Mouse (Mus musculus) frontal cortex, postnatal 14 days (tissue): ENCODE results near the gene Ccdc106.

Experiments used
- DNase-seq, 2 experiments: peaks; one replicate each; pipeline ENCODE4 v3.0.0; 2022; ENCODE audit warnings: low spot score in 2 of 2

Gene Ccdc106

GRCm38 (mm10) chr7:5080815-5081214 is 60.5 kb downstream of the Ccdc106 start:
- DNase-seq, result no peak

GRCm38 (mm10) chr7:5081241-5081640 is 60.9 kb downstream of the Ccdc106 start:
- no peak for DNase-seq

GRCm38 (mm10) chr7:5081939-5082338 is 61.6 kb downstream of the Ccdc106 start:
- no peak for DNase-seq

- no peak for DNase-seq
Measured at GRCm38 (mm10) chr7:5083325-5084105, 63.2 kb downstream of the Ccdc106 start.

GRCm38 (mm10) chr7:5085512-5085911 is 65.2 kb downstream of the Ccdc106 start:
- no peak for DNase-seq

- no peak for DNase-seq
Measured at GRCm38 (mm10) chr7:5086921-5087440, 66.6 kb downstream of the Ccdc106 start.

GRCm38 (mm10) chr7:5087886-5088285 is 67.5 kb downstream of the Ccdc106 start:
- DNase-seq, result no peak

GRCm38 (mm10) chr7:5089853-5090252 is 69.5 kb downstream of the Ccdc106 start:
- DNase-seq, result no peak

- no peak for DNase-seq
Measured at GRCm38 (mm10) chr7:5091008-5091728, 70.8 kb downstream of the Ccdc106 start.

- no peak for DNase-seq
Measured at GRCm38 (mm10) chr7:5092381-5092780, 72.0 kb downstream of the Ccdc106 start.

GRCm38 (mm10) chr7:5092831-5093510 is 72.6 kb downstream of the Ccdc106 start:
- DNase-seq, result no peak

GRCm38 (mm10) chr7:5098769-5099168 is 78.4 kb downstream of the Ccdc106 start:
- DNase-seq, result no peak

- no peak for DNase-seq
Measured at GRCm38 (mm10) chr7:5099796-5100195, 79.4 kb downstream of the Ccdc106 start.

GRCm38 (mm10) chr7:5101066-5101663 is 80.8 kb downstream of the Ccdc106 start:
- no peak for DNase-seq

GRCm38 (mm10) chr7:5102564-5102963 is 82.2 kb downstream of the Ccdc106 start:
- no peak for DNase-seq

- no peak for DNase-seq
Measured at GRCm38 (mm10) chr7:5108272-5108671, 87.9 kb downstream of the Ccdc106 start.

- no peak for DNase-seq
Measured at GRCm38 (mm10) chr7:5109301-5109700, 88.9 kb downstream of the Ccdc106 start.
